Mouse (Mus musculus): ENCODE measurements around the gene Rab11fip3.
"Not testable (repeated sequence)": the region's sequence is repeated elsewhere in the genome, so short reads cannot be mapped to it uniquely, and the experiment has no call there.

Rab11fip3 gene

DNA sequence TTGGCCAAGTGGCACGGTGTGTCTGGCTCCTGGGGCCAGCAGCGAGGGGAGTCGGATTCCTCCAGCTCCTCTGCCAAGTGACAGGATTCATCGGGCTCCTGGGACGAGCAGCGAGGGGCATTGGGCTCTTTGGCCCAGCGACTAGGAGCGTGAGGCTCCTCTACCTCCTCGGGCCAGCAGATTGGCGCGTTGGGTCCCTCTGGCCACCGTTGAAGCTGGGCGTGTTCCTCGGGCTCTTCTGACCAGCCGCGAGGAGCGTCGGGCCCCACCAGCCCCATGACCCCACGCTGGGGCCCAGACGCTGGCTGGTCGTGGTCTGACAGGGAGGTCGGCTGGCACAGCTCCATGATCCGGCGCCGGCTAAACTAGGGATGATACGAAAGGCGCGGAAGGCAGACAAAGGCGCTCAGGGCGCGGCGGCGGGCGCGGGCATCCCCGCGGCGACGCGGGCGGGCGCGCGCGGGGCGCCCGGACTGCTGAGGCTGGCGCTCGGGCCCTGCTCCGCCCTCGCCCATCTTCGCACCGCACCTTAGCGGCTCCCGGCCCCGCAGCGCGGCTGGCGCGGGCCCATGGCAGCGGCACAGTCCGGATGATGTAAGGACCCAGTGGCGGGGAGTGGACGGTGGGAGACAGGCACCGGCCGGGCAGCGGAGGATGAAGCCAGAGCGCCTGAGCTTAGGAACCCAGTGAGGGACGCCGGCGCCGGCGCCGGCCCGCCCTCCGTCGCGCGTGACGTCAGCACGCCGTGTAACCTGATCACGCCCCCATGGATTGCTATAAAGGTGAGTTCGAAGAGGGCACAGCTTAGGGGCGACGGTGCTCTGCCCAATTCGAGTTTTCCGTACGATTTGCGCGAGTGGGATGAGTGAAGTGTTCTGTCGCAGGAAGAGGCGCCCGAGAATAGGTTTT is at the start of gene Rab11fip3:
TSS of gene Rab11fip3 (minus strand) at position 725 of the 909 bp plus-strand sequence.
- DNase-seq, result peak; percentile 81

GRCm38 (mm10) chr17:26116503-26117258 is 47.3 kb upstream of the Rab11fip3 start:
- DNase-seq, result no peak

GRCm38 (mm10) chr17:26115956-26116487 is 46.7 kb upstream of the Rab11fip3 start:
- DNase-seq, result no peak

DNA sequence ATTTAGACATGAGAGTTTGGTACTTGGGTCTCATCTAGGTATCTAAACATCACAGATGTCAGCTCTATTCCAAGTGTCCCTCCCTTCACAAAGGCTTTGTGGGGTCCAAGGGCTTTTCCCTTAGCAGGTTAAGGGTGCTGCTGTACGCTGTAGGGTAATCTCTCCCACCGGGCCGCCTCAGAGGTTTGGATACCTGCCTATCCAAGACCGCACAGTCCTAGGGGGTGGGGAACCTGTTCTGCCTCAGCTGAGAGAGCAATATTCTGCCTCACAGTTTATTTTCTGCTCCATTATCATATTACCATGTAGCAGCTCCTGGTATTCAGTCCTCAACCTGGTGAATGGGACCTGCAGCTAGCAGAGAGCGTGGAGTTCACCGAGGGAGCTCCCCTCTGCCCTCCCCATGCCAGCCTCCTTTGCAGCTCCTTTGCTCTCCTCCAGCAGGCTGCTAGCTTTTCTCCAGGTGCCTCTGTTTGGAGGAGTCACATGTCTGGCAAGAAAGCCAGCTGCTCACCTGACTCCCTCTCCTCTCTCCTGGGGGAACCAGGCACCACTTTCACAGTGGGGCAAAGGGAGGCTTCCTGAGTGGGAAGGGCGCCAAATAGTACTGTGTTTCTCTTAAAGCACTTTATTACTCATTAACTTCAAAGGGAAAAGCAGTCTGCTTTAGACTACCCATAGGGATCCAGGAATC is 46.0 kb upstream of the Rab11fip3 start:
- peak; percentile 44 for DNase-seq

- not testable (repeated sequence) for DNase-seq
Measured at GRCm38 (mm10) chr17:26114461-26114860, 45.1 kb upstream of the Rab11fip3 start.

DNA sequence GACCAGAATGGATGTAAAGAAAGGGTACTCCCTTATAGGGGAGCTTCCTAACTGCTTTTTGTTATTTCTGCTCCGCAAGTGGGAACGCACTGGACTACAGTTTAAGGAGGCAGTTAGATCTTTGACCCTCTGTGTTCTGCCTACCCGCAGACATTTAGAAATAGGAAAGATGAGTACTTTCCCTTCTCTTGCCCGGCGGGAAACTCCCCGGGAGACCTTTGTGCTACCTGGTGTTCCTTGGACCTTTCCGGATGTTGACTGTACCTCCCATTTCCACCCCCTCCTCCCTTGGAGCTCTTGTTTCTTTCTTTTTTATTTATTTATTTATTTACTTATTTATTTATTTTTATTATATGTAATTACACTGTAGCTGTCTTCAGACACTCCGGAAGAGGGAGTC is 44.7 kb upstream of the Rab11fip3 start:
- DNase-seq, result no peak

GRCm38 (mm10) chr17:26113181-26113948 is 44.0 kb upstream of the Rab11fip3 start, which contains the start of gene Tmem8:
Gene Tmem8 (plus strand): TSS chr17:26113299.
- peak; percentile 70 for DNase-seq

DNA sequence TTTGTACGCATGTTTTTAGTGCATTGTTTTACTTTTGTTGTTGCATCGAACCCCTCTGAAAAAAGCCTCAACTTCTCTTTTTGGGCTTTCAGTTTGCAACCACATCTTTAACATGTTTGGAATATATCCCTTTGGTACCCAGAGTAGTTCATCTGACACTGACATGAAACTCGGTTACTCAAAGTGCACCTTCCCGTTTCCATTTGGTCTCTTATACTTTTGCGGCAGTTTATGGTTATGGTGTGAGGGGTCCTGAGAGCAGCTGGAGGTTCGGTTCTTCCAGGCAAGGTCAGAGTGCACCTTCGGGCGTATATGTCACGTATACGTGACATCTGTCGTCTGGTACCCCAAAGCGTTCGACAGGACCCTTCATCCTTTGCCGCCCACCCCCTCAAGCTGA is 43.4 kb upstream of the Rab11fip3 start:
- no peak for DNase-seq

DNA sequence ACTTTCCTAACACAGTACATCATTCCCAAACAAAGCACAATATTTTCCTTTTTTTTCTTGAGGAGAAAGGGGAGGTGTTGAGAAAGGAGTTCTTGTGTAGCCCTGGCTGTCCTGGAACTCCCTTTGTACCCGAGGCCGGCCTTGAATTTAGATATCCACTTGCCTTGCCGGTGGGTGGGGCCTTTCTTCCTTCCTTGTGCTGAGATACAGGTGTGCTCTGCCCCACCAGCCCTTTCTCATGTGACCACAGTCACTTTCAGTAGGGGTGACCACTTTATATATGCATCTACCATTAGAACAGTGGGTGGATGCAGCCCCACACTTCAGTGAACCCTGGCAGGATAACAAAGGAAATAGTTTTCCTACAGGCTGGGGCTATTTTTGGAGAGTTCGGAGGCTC is 42.4 kb upstream of the Rab11fip3 start:
- no peak for DNase-seq

DNA sequence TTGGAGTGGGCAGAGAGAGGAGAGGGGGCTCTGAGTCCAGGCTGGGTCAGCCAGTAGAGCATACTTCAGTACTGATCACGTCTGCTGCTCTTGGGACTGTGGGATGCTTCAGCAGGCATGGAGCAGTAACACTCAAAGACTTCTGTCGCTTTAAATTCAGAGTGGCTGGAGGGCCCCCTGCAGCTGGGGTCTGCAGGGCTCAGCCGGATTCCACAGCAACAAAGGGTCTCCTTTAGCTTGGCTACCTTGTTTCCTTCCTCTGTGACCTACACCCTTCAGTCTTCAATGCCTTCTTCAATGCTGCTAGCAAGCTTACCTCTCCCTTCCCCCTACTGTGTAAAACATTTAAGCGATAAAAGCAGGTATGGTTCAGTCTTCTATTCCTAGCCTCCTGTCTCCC is 41.7 kb upstream of the Rab11fip3 start:
- DNase-seq, result no peak

- DNase-seq, result no peak
Measured at GRCm38 (mm10) chr17:26110156-26110555, 40.8 kb upstream of the Rab11fip3 start.

- no peak for DNase-seq
Measured at GRCm38 (mm10) chr17:26105619-26106018, 36.3 kb upstream of the Rab11fip3 start.

DNA sequence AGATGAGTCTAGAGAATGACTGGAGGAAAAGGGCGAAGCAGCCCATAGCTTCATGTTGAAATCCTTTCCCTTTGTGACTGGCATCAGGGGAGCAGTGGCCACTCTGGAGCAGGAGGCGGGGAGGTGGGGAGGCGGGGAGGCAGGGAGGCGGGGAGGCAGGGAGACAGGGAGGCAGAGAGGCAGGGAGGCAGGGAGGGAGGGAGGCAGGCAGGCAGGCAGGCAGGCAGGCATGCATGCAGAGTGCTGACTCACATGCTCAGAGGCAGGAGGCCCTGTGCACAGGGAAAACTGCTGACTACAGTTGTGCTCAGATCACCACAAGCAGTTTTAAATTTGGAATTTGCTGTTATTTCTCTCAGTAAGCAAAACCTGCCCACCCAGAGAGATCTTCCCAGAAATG is 32.1 kb upstream of the Rab11fip3 start:
- no peak for DNase-seq

- DNase-seq, result no peak
Measured at GRCm38 (mm10) chr17:26100166-26100565, 30.8 kb upstream of the Rab11fip3 start.

DNA sequence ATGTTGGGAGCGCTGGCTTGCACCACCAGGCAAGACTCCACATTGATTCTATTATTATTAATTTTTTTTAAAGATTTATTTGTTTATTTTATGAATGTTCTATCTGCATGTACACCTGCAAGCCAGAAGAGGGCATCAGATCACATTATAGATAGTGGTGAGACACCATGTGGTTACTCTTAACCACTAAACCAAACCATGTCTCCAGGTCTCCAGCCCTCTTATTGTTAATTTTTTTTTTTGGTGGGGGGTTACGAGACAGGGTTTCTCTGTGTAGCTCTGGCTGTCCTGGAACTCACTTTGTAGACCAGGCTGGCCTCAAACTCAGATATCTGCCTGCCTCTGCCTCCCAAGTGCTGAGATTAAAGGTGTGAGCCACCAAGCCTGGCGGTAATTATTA is 30.0 kb upstream of the Rab11fip3 start:
- not testable (repeated sequence) for DNase-seq

- no peak for DNase-seq
Measured at GRCm38 (mm10) chr17:26098461-26098860, 29.1 kb upstream of the Rab11fip3 start.

DNA sequence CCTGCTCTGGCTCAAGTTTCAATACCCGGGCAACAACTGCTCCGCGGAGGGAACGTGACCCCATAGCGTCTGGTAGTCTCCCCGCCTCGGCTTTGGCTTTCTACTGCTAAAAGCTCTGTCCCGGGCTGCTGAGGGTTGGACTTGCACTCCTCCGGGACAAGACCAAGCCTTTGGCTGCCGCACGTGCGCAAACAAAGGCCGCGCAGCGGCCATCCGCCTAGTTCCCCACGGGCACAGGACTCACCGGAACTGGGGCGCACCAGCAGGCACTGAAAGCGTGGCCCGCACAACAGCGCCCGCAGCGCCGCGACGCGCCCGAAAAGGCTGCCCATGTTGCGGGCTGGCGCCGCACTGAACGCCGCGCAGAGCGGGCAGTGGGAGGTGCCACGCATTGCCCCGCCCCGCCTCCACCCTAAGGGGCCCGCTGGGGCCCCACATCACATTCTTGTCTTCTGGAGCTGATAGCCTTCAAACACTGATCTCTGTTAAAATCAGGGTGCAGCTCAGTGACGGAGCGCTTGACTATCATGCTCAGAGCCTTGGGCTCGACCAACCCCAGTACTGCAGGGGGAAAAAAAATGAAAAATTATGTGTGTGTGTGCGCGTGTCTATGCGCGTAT is 25.9 kb upstream of the Rab11fip3 start, which contains the start of gene Nme4:
TSS of gene Nme4 (minus strand) at position 482 of the 620 bp plus-strand sequence.
- peak; percentile 34 for DNase-seq

DNA sequence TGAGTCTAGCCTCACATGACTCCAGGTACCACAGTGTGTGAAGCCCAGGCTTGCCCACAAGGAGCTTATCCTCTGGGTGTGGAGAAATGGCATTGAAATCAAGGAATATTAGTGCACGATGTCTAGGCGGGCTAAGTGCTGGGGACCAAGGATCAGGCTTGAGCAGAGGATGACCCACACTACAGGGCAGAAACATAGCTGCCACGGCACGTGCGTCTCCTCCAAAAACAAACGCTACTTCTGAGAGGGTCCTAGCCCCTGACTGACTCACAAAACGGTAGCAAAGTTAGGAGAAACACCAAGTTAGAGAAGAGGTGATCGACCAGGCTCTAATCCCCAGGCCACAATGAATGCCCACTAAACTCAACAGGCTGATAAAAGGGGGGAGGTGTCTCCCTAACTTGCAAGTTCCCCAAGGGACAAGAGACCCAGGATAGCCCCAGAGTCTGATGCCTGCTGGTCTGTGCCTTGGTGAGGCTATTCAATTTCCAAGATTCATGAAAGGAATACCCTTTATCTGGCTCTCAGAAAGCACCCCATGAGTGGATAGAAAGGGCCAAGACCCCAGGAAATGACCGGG is 25.3 kb upstream of the Rab11fip3 start:
- DNase-seq, result no peak

- peak; percentile 92 for DNase-seq
Measured at GRCm38 (mm10) chr17:26089905-26090632, 20.7 kb upstream of the Rab11fip3 start, which contains the start of gene Decr2. Gene Decr2 (minus strand): TSS chr17:26090337.

DNA sequence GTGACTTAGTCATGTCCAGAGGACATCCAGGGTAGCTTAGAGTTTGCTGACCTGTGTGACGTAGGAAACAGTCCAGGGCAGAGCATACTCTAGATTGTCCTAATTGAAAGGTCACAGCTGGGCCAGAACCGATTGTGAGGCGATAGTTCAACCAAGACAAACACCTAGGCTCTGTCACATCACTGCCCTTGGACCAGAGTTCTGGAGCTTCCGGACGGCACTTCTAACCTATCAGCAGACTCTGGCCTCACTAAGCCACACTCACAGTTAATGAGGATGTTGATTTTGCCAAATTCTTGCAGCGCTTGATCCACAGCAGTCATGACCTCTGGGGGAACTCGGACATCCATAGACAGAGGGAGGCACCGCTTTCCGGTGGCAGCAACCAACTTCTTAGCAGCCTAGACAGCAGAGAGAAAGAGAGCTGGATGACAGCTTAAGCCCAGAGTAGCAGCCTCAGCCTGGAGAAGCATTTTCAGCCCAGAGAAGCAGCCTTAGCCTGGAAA is 17.8 kb upstream of the Rab11fip3 start:
- DNase-seq, result no peak

Measured in lung, postnatal 14 days (tissue).